Mouse (Mus musculus) limb, embryonic 14.5 days (tissue): ENCODE data around the gene Aldoart1. TPM values are rescaled to one million over a fixed set of nuclear protein-coding genes. Genes with fewer than 3 reads are reported as not detected.

Experiments
- ATAC-seq: fragments of 200-750 bp; cut with Nextera tagmentation; 2 replicates; pipeline ENCODE4 v1.8.0; 2017; ENCODE audit warnings: low read depth, moderate number of reproducible peaks, moderate TSS enrichment; ENCODE audit not compliant: low FRiP score
- DNase-seq: peaks from one replicate; pipeline ENCODE4 v3.0.0-alpha.2; 2015; ENCODE audit warnings: low spot score
- H3K27ac ChIP-seq: fragments of 300-500 bp; sonication (generic); replicated peaks from 2 replicates; pipeline ENCODE4 v1.5.1; 2014; ENCODE audit warnings: low read depth, mild to moderate bottlenecking, low read length, moderate library complexity, mixed read lengths
- H3K27me3 ChIP-seq: fragments of 300-500 bp; sonication (generic); 2 replicates; pipeline ENCODE4 v1.6.1; 2014; ENCODE audit warnings: low read length, mixed read lengths; ENCODE audit not compliant: control insufficient read depth, insufficient read depth
- H3K36me3 ChIP-seq: fragments of 300-500 bp; sonication (generic); 2 replicates; pipeline ENCODE4 v1.6.1; 2014; ENCODE audit warnings: mild to moderate bottlenecking, low read length, moderate library complexity, mixed read lengths; ENCODE audit not compliant: control insufficient read depth, insufficient read depth
- H3K4me1 ChIP-seq: fragments of 300-500 bp; sonication (generic); 2 replicates; pipeline ENCODE4 v1.6.1; 2014; ENCODE audit warnings: antibody characterized with exemption, low read length, mixed read lengths; ENCODE audit not compliant: control insufficient read depth, insufficient read depth
- H3K4me2 ChIP-seq: fragments of 300-500 bp; sonication (generic); replicated peaks from 2 replicates; pipeline ENCODE4 v1.6.1; 2014; ENCODE audit warnings: low read depth, mild to moderate bottlenecking, low read length, moderate library complexity; ENCODE audit not compliant: severe bottlenecking
- H3K4me3 ChIP-seq: fragments of 300-500 bp; sonication (generic); replicated peaks from 2 replicates; pipeline ENCODE4 v1.5.1; 2014; ENCODE audit warnings: low read length
- H3K9ac ChIP-seq: fragments of 300-500 bp; sonication (generic); 2 replicates; pipeline ENCODE4 v1.6.1; 2014; ENCODE audit warnings: mild to moderate bottlenecking, low read depth, low read length, moderate library complexity; ENCODE audit not compliant: severe bottlenecking
- H3K9me3 ChIP-seq: fragments of 300-500 bp; sonication (generic); 2 replicates; pipeline ENCODE4 v1.6.1; 2016; ENCODE audit warnings: low read length; ENCODE audit not compliant: control insufficient read depth
- POLR2A ChIP-seq: fragments of 200-500 bp; IDR thresholded peaks from 2 replicates; pipeline ENCODE4 v1.8.0; 2012; ENCODE audit warnings: inconsistent platforms, mild to moderate bottlenecking, moderate library complexity, borderline replicate concordance; ENCODE audit not compliant: insufficient read depth, insufficient read length; ENCODE audit errors: extremely low read depth
- WGBS: fragments of 180-500 bp; shearing (Covaris S2); extraction: QIAGEN DNeasy Blood & Tissue Kit; methylation state at CpG from one replicate; pipeline ENCODE4 v1.1.7; 2014; 5-methylcytosine and 5-hydroxymethylcytosine counted together
- polyA plus RNA-seq, 2 experiments: library from polyadenylated mRNA; depleted of rRNA in 1 of 2; stranded (reverse) in 1 of 2; unstranded in 1 of 2; fragments of >200 nt; fragmentation: Nextera tagmentation in 1 of 2; extraction: Ambion mirVana in 1 of 2; gene quantifications; 2 replicates each; pipeline versions ENCODE4 v1.2.1 to v1.2.3; 2012 to 2014

Aldoart1 gene
- polyA plus RNA-seq, 2 experiments = not detected

DNA sequence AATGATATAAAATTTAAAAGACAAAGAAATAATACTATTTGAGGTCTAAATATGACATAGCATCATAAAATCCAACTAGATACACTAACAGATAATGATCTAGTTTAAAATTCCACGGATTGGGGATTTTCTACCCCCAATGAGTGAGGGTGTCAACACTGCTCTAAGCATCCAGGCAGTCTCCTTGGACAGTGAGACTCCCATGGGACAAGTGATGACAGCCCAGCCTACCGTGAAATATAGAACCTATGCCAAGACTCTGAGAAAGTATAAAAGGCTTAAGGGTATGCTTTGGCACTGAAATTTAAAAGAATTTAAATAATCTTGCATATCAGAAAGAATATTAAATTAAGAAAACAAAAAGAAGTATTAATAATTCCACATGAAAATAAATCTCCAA lies 16.0 kb downstream of the Aldoart1 start:
- 70% methylated on average over 2 of the region's 2 CpGs for WGBS
- H3K4me2 ChIP-seq = no peak overlapping the region
- no peaks in the 10 kb centered on the region for H3K36me3 ChIP-seq
- TF ChIP-seq POLR2A = no peak
- no peak overlapping the region for H3K9ac ChIP-seq
- ATAC-seq (no peak), DNase-seq (no peak)
- no peak overlapping the region for H3K4me3 ChIP-seq
- no peak overlapping the region for H3K27ac ChIP-seq
- no peaks in the 10 kb centered on the region for H3K9me3 ChIP-seq
- H3K27me3 ChIP-seq = no peaks in the 10 kb centered on the region
- no peaks in the 10 kb centered on the region for H3K4me1 ChIP-seq

DNA sequence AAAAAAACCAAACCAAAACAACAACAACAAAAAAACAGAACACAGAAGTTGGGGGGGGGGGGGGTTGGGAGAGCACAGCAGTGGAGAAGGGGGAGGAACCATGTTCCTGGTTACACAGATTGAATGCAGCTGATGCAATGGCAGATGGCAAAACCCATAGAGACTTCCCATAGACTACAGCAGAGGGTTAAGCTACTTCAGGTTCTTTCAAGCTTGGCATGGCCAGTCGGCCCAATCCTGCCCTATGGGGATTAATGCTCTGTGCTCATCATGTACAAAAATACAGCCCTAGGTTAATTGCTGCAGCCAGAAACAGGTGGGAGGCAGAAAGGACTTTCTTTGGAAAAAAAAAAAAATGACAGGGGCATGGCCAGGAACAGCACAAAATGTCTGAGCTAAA lies 17.0 kb downstream of the Aldoart1 start:
- DNase-seq = no peak
- no peaks in the 10 kb centered on the region for H3K27me3 ChIP-seq
- H3K4me2 ChIP-seq = no peak overlapping the region
- no peaks in the 10 kb centered on the region for H3K36me3 ChIP-seq
- no peak overlapping the region for H3K4me3 ChIP-seq
- no peaks in the 10 kb centered on the region for H3K9me3 ChIP-seq
- ATAC-seq = no peak
- H3K9ac ChIP-seq = no peak overlapping the region
- no peak overlapping the region for H3K27ac ChIP-seq
- TF ChIP-seq POLR2A = no peak
- WGBS = 52% methylated on average over 1 of the region's 1 CpGs
- H3K4me1 ChIP-seq = no peaks in the 10 kb centered on the region

DNA sequence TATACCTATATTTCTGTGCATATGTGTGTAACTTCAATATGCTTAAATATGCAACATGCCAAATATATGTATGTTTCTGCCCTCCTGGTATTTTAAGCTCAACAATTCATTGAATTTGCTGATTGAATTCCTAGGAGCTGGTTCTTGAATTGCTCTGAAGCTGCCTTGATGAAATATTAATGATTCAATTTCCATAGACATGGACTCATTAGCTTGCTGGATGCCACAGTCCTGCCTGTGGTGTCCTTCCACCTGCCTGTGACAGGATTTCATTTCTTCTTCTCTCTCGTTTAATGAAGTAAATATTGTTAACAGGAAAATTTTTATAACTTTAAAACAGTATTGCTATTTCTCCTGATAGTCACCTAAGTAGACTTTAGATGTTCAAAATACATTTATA lies 51.6 kb downstream of the Aldoart1 start:
- ATAC-seq (no peak), DNase-seq (no peak)
- Histone ChIP-seq H3K9me3 (no peaks in the 10 kb centered on the region), H3K4me1 (no peaks in the 10 kb centered on the region), H3K4me2 (no peak overlapping the region), H3K27ac (no peak overlapping the region), H3K36me3 (no peaks in the 10 kb centered on the region), H3K27me3 (no peaks in the 10 kb centered on the region), H3K9ac (no peak overlapping the region), H3K4me3 (no peak overlapping the region)
- WGBS = 77% methylated on average over 1 of the region's 1 CpGs
- TF ChIP-seq POLR2A = no peak
